Mouse (Mus musculus): Measurements from ENCODE around the gene Zmym4.

GRCm38 (mm10) chr4:126988503-126988902 lies 20.6 kb upstream of the Zmym4 start:
- TF ChIP-seq CTCF (IDR thresholded peaks at IDR 0.05; ENCODE audit: low read depth) (no peak), EP300 (IDR thresholded peaks at IDR 0.05; ENCODE audit: low read depth) (no peak)
